Mouse (Mus musculus) small intestine, adult 2 months (tissue): ENCODE measurements around the gene Bard1.

Source experiments
- CTCF ChIP-seq: fragments of 200-500 bp; IDR thresholded peaks from 2 replicates; pipeline ENCODE4 v1.5.1; 2012; ENCODE audit warnings: low read depth, mild to moderate bottlenecking, control low read depth, inconsistent platforms, low read length, moderate library complexity, mixed read lengths; ENCODE audit not compliant: insufficient replicate concordance, insufficient read length; ENCODE audit errors: extremely low read depth
- POLR2A ChIP-seq: fragments of 200-500 bp; IDR thresholded peaks from 2 replicates; pipeline ENCODE4 v1.6.1; 2012; ENCODE audit warnings: low read depth, mild to moderate bottlenecking, control low read depth, inconsistent platforms, low read length, moderate library complexity

- TF ChIP-seq CTCF (no peak), POLR2A (no peak)
Observed at GRCm38 (mm10) chr1:71070771-71071170, 32.2 kb downstream of the Bard1 start.
